Mouse (Mus musculus): ENCODE results near the gene Mtmr3. TPM values are rescaled to one million over a fixed set of nuclear protein-coding genes. Genes with fewer than 3 reads are reported as not detected.

Mtmr3 gene
- polyA plus RNA-seq, 1 experiment from 2014 or later = 31.7 TPM

GRCm38 (mm10) chr11:4440978-4441377 is 153.7 kb downstream of the Mtmr3 start, which contains the start of gene Hormad2:
Hormad2 (minus strand) TSS chr11:4441105.
- peak; percentile 14 for DNase-seq (ENCODE audit: low spot score)
- H3K27ac ChIP-seq = no peak within 1 kb of the TSS
- no peaks in the 10 kb centered on the region for H3K36me3 ChIP-seq
- 47% methylated on average over 19 of the region's 19 CpGs for WGBS
- H3K4me3 ChIP-seq = peak within 1 kb of the TSS; percentile 7; the same call in 1 of the 2 replicates
- H3K4me1 ChIP-seq (replicated peaks) = peaks cover 5% of the 10 kb centered on the region
- no peaks in the 10 kb centered on the region for H3K27me3 ChIP-seq (ENCODE audit: insufficient read depth, poor library complexity, severe bottlenecking)
- H3K9me3 ChIP-seq = no peaks in the 10 kb centered on the region

GRCm38 (mm10) chr11:4438211-4438610 is 156.5 kb downstream of the Mtmr3 start:
- 71% methylated on average over 2 of the region's 2 CpGs for WGBS
- no peaks in the 10 kb centered on the region for H3K9me3 ChIP-seq
- H3K36me3 ChIP-seq = no peaks in the 10 kb centered on the region
- DNase-seq (ENCODE audit: low spot score) = no peak
- no peak overlapping the region for H3K4me3 ChIP-seq
- H3K27ac ChIP-seq = no peak overlapping the region
- H3K27me3 ChIP-seq (ENCODE audit: insufficient read depth, poor library complexity, severe bottlenecking) = no peaks in the 10 kb centered on the region
- H3K4me1 ChIP-seq (replicated peaks) = peaks cover 5% of the 10 kb centered on the region

- 88% methylated on average over 1 of the region's 1 CpGs for WGBS
Observed at GRCm38 (mm10) chr11:4437318-4437717, 157.3 kb downstream of the Mtmr3 start.

GRCm38 (mm10) chr11:4436631-4437030 is 158.0 kb downstream of the Mtmr3 start:
- H3K36me3 ChIP-seq = no peaks in the 10 kb centered on the region
- H3K9me3 ChIP-seq = no peaks in the 10 kb centered on the region
- DNase-seq (ENCODE audit: low spot score) = no peak
- 88% methylated on average over 3 of the region's 3 CpGs for WGBS
- no peak overlapping the region for H3K4me3 ChIP-seq
- H3K4me1 ChIP-seq (replicated peaks) = peaks cover 5% of the 10 kb centered on the region
- no peaks in the 10 kb centered on the region for H3K27me3 ChIP-seq (ENCODE audit: insufficient read depth, poor library complexity, severe bottlenecking)
- no peak overlapping the region for H3K27ac ChIP-seq

More at GRCm38 (mm10) chr11:4437318-4437717, 157.3 kb downstream of the Mtmr3 start:
- no peaks in the 10 kb centered on the region for H3K27me3 ChIP-seq (ENCODE audit: insufficient read depth, poor library complexity, severe bottlenecking)
- H3K4me3 ChIP-seq = no peak overlapping the region
- no peaks in the 10 kb centered on the region for H3K9me3 ChIP-seq
- no peak for DNase-seq (ENCODE audit: low spot score)
- H3K4me1 ChIP-seq (replicated peaks) = peaks cover 5% of the 10 kb centered on the region
- H3K27ac ChIP-seq = no peak overlapping the region
- H3K36me3 ChIP-seq = no peaks in the 10 kb centered on the region

GRCm38 (mm10) chr11:4434461-4434860 is 160.2 kb downstream of the Mtmr3 start:
- no peak overlapping the region for H3K4me3 ChIP-seq
- no peaks in the 10 kb centered on the region for H3K36me3 ChIP-seq
- H3K27me3 ChIP-seq (ENCODE audit: insufficient read depth, poor library complexity, severe bottlenecking) = no peaks in the 10 kb centered on the region
- H3K27ac ChIP-seq = no peak overlapping the region
- H3K4me1 ChIP-seq (replicated peaks) = no peaks in the 10 kb centered on the region
- H3K9me3 ChIP-seq = no peaks in the 10 kb centered on the region
- DNase-seq (ENCODE audit: low spot score) = no peak
- WGBS = 75% methylated on average over 4 of the region's 4 CpGs

Other genes with a start within 250 kb of the Mtmr3 start
- gene Hormad2, start 153.8 kb downstream of the Mtmr3 start, polyA plus RNA-seq (2016; fragmentation: Nextera tagmentation; extraction: Ambion mirVana) = 0.07 TPM in 1 of 2 replicates, not detected in the other
- gene Gm11032, start 25.2 kb upstream of the Mtmr3 start, polyA plus RNA-seq (2016; fragmentation: Nextera tagmentation; extraction: Ambion mirVana) = not detected in 2 replicates
- gene Ascc2, start 42.9 kb upstream of the Mtmr3 start, polyA plus RNA-seq (2016; fragmentation: Nextera tagmentation; extraction: Ambion mirVana) = 33.9 and 35.9 TPM in 2 replicates
- gene Uqcr10, start 109.5 kb upstream of the Mtmr3 start, polyA plus RNA-seq (2016; fragmentation: Nextera tagmentation; extraction: Ambion mirVana) = 696 and 709 TPM in 2 replicates
- 84.0 and 104 TPM in 2 replicates for gene Zmat5, start 109.8 kb upstream of the Mtmr3 start, polyA plus RNA-seq (2016; fragmentation: Nextera tagmentation; extraction: Ambion mirVana)
- gene Cabp7, start 151.9 kb upstream of the Mtmr3 start, polyA plus RNA-seq (2016; fragmentation: Nextera tagmentation; extraction: Ambion mirVana) = 0.61 and 1.4 TPM in 2 replicates